Mouse (Mus musculus) C2C12 (cell line): ENCODE results near the gene Camk2d.

Experiments used
- CEBPB ChIP-seq: IDR thresholded peaks from one replicate; pipeline ENCODE4 v1.6.1; 2011; ENCODE audit warnings: low read depth, mild to moderate bottlenecking, control low read depth, moderate library complexity
- CTCF ChIP-seq: IDR thresholded peaks from one replicate; pipeline ENCODE4 v1.5.1; 2011; ENCODE audit not compliant: control insufficient read depth, insufficient read depth, insufficient read length
- MAX ChIP-seq: IDR thresholded peaks from one replicate; pipeline ENCODE4 v1.6.1; 2011; ENCODE audit warnings: mild to moderate bottlenecking, control low read depth
- MYOG ChIP-seq: IDR thresholded peaks from one replicate; pipeline ENCODE4 v1.6.1; 2011; ENCODE audit not compliant: control insufficient read depth, insufficient read length; ENCODE audit errors: extremely low read depth
- USF1 ChIP-seq: IDR thresholded peaks from one replicate; pipeline ENCODE4 v1.6.1; 2011; ENCODE audit warnings: low read depth, mild to moderate bottlenecking, control low read depth, moderate library complexity

GRCm38 (mm10) chr3:126793035-126793964, 197.2 kb downstream of the Camk2d start:
- TF ChIP-seq CTCF: no peak
- no peak for TF ChIP-seq USF1
- no peak for TF ChIP-seq MYOG
- TF ChIP-seq MAX: peak; percentile 93
- no peak for TF ChIP-seq CEBPB
